Mouse (Mus musculus) kidney, embryonic 14.5 days (tissue): ENCODE measurements at regions not wholly inside any gene's neighbourhood (a gene's known extent, or its start where the extent isn't known, plus 50 kb on each side); places are given as distances from the start of the nearest gene placed in this dataset.

ENCODE experiments used
- ATAC-seq: fragments of 200-750 bp; cut with Nextera tagmentation; 2 replicates; pipeline ENCODE4 v1.8.0; 2017; ENCODE audit warnings: moderate number of reproducible peaks, mild to moderate bottlenecking, moderate TSS enrichment, moderate library complexity; ENCODE audit not compliant: low FRiP score, low TSS enrichment
- H3K27ac ChIP-seq: fragments of 300-500 bp; sonication (generic); 2 replicates; pipeline ENCODE4 v1.5.1; 2014; ENCODE audit warnings: low read depth, mild to moderate bottlenecking, low read length, moderate library complexity, mixed read lengths
- H3K27me3 ChIP-seq: fragments of 300-500 bp; sonication (generic); 2 replicates; pipeline ENCODE4 v1.6.1; 2014; ENCODE audit warnings: mild to moderate bottlenecking, low read length; ENCODE audit not compliant: control insufficient read depth, insufficient read depth
- H3K36me3 ChIP-seq: fragments of 300-500 bp; sonication (generic); 2 replicates; pipeline ENCODE4 v1.6.1; 2014; ENCODE audit warnings: low read length, mixed read lengths; ENCODE audit not compliant: control insufficient read depth, insufficient read depth
- H3K4me1 ChIP-seq: fragments of 300-500 bp; sonication (generic); 2 replicates; pipeline ENCODE4 v1.6.1; 2014; ENCODE audit warnings: low read length, mixed read lengths; ENCODE audit not compliant: control insufficient read depth, insufficient read depth
- H3K4me2 ChIP-seq: fragments of 300-500 bp; sonication (generic); replicated peaks from 2 replicates; pipeline ENCODE4 v1.6.1; 2014; ENCODE audit warnings: low read depth, mild to moderate bottlenecking, low read length
- H3K4me3 ChIP-seq: fragments of 300-500 bp; sonication (generic); 2 replicates; pipeline ENCODE4 v1.5.1; 2014; ENCODE audit warnings: mild to moderate bottlenecking, low read length
- H3K9ac ChIP-seq: fragments of 300-500 bp; sonication (generic); 2 replicates; pipeline ENCODE4 v1.6.1; 2014; ENCODE audit warnings: low read depth, mild to moderate bottlenecking, low read length, moderate library complexity
- H3K9me3 ChIP-seq: fragments of 300-500 bp; sonication (generic); 2 replicates; pipeline ENCODE4 v1.6.1; 2016; ENCODE audit warnings: low read length; ENCODE audit not compliant: control insufficient read depth
- WGBS: fragments of 180-500 bp; shearing (Covaris S2); extraction: QIAGEN DNeasy Blood & Tissue Kit; methylation state at CpG from one replicate; pipeline ENCODE4 v1.1.7; 2014; 5-methylcytosine and 5-hydroxymethylcytosine counted together

DNA sequence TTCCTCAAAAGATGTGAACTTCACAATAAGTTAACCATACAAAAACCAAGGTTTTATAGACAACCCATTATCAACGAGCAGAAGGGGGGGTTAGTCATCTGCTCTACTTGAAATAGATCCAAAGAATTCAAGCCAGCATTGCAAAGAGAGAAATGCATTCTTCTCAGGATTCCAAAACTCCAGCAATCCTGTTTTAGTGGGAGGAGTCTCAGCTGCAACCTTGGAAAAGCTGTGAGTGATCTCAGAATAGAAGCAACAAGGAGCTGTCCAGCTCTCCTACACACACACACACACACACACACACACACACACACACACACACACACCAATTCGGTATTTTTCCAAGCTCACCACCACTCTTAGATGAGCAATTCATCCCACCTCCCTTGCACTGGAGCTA, 149.0 kb upstream of the BC052040 start:
- no peaks in the 10 kb centered on the region for H3K36me3 ChIP-seq
- 0 out of 2 replicates have a peak overlapping the region, but pooled peaks have one; percentile 14 for H3K27ac ChIP-seq
- no peak overlapping the region for H3K4me3 ChIP-seq
- 43% methylated on average over 2 of the region's 2 CpGs for WGBS
- peak; percentile 62; the same call in 1 of the 2 replicates for ATAC-seq
- no peaks in the 10 kb centered on the region for H3K27me3 ChIP-seq
- no peaks in the 10 kb centered on the region for H3K4me1 ChIP-seq
- H3K4me2 ChIP-seq: no peak overlapping the region
- H3K9ac ChIP-seq: no peak overlapping the region
- no peaks in the 10 kb centered on the region for H3K9me3 ChIP-seq

DNA sequence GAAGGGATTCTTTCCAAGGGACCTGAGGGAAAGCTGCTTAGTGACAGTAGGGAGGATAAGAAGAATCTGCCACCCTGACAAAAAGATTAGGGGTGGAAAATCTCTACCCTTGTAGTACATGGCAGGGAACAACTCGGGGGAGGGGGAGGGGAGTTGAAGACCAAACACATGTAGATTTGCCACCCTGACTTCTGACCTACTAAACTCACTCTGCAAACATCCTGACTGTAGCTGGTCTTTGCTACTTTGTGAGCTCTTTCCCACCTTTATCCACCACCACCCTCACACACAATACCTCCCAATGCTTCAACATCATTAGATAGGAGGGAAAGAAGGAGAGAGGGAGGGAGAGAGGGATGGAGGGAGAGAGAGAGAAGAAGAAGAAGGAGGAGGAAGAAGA, 140.4 kb upstream of the BC052040 start:
- H3K4me3 ChIP-seq: no peak overlapping the region
- ATAC-seq: no peak
- no peak overlapping the region for H3K27ac ChIP-seq
- no peaks in the 10 kb centered on the region for H3K27me3 ChIP-seq
- no peak overlapping the region for H3K9ac ChIP-seq
- H3K9me3 ChIP-seq: no peaks in the 10 kb centered on the region
- 40% methylated on average over 1 of the region's 1 CpGs for WGBS
- no peak overlapping the region for H3K4me2 ChIP-seq
- no peaks in the 10 kb centered on the region for H3K4me1 ChIP-seq
- no peaks in the 10 kb centered on the region for H3K36me3 ChIP-seq

DNA sequence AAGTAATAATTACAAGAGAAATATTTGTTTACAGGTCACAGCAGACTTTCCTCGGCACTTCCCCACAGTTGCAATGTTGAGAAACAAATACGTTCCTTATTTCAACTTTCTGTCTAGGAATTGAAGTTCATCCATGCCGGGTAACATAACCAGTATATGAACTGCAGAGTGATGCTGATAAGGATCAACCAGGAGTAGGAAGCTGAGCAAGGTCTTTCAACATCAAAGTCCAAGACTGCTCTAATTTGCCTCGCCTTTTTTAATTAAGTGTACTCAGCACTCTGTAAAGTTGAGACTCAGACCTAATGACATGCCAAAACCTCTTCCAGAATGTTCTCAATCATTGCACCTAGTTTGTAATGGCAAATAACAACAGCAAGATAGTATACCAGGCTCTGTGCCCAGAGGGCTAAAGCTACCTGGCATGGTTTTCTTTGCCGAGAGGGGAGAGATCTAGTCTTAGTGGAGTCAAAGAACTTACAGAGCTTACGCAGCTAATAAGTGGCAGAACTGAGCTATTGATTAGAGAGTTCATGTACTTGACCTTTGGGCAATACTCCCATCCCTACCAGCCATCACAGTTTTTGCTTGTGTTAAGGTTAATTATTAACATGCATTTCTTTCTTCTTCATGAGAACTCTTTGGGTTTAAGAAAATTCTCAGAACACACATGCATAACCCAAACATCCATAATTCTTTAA, 131.6 kb upstream of the BC052040 start:
- Histone ChIP-seq H3K27me3 (no peaks in the 10 kb centered on the region), H3K36me3 (no peaks in the 10 kb centered on the region), H3K9ac (no peak overlapping the region), H3K4me1 (no peaks in the 10 kb centered on the region; the same call in 1 of the 2 replicates), H3K4me3 (no peak overlapping the region), H3K4me2 (no peak overlapping the region), H3K9me3 (no peaks in the 10 kb centered on the region), H3K27ac (no peak overlapping the region)
- no peak for ATAC-seq
- WGBS: 75% methylated on average over 6 of the region's 6 CpGs

DNA sequence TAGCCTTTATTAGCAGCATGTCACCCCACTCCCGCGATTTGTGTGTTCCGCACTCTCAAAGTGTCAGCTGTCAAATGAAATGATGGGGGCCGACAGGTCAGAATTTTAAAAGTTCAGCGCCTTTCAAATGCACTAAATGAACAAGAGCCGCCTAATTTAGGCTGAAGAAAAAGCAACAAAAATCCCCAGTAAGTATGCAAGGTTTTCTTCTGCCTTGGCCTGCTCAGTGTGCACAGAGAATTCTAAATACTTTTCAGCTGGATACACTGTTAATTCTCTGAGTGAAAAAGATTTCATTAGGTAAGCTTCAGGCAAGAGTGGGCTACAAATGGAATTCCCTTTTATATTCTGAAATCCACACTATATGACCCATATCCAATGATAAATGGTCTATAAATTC, 125.9 kb upstream of the BC052040 start:
- WGBS: 51% methylated on average over 6 of the region's 6 CpGs

GRCm38 (mm10) chr2:115456372-115457022, 125.0 kb upstream of the BC052040 start:
- Histone ChIP-seq H3K27me3 (no peaks in the 10 kb centered on the region), H3K4me1 (no peaks in the 10 kb centered on the region; the same call in 1 of the 2 replicates), H3K9ac (no peak overlapping the region), H3K9me3 (no peaks in the 10 kb centered on the region), H3K4me3 (no peak overlapping the region), H3K4me2 (no peak overlapping the region), H3K36me3 (no peaks in the 10 kb centered on the region), H3K27ac (no peak overlapping the region)
- ATAC-seq: no peak
- WGBS: 74% methylated on average over 5 of the region's 5 CpGs

More for the DNA sequence above, 125.9 kb upstream of the BC052040 start:
- Histone ChIP-seq H3K4me1 (no peaks in the 10 kb centered on the region; the same call in 1 of the 2 replicates), H3K9ac (no peak overlapping the region), H3K36me3 (no peaks in the 10 kb centered on the region), H3K4me3 (no peak overlapping the region), H3K9me3 (no peaks in the 10 kb centered on the region), H3K27me3 (no peaks in the 10 kb centered on the region), H3K4me2 (no peak overlapping the region), H3K27ac (no peak overlapping the region)
- ATAC-seq: no peak

GRCm38 (mm10) chr2:115460028-115460881, 121.3 kb upstream of the BC052040 start:
- no peaks in the 10 kb centered on the region for H3K27me3 ChIP-seq
- H3K4me3 ChIP-seq: no peak overlapping the region
- ATAC-seq: no peak
- H3K9ac ChIP-seq: no peak overlapping the region
- H3K9me3 ChIP-seq: no peaks in the 10 kb centered on the region; the same call in 1 of the 2 replicates
- no peaks in the 10 kb centered on the region for H3K36me3 ChIP-seq
- no peaks in the 10 kb centered on the region for H3K4me1 ChIP-seq
- H3K27ac ChIP-seq: no peak overlapping the region
- 83% methylated on average over 5 of the region's 5 CpGs for WGBS
- no peak overlapping the region for H3K4me2 ChIP-seq

- Histone ChIP-seq H3K9me3 (no peaks in the 10 kb centered on the region; the same call in 1 of the 2 replicates), H3K4me1 (no peaks in the 10 kb centered on the region), H3K4me2 (no peak overlapping the region), H3K4me3 (no peak overlapping the region), H3K36me3 (no peaks in the 10 kb centered on the region), H3K9ac (no peak overlapping the region), H3K27me3 (no peaks in the 10 kb centered on the region), H3K27ac (no peak overlapping the region)
- ATAC-seq: no peak
- WGBS: 92% methylated on average over 1 of the region's 1 CpGs
These were observed 120.7 kb upstream of the BC052040 start for GRCm38 (mm10) chr2:115460882-115461151.

DNA sequence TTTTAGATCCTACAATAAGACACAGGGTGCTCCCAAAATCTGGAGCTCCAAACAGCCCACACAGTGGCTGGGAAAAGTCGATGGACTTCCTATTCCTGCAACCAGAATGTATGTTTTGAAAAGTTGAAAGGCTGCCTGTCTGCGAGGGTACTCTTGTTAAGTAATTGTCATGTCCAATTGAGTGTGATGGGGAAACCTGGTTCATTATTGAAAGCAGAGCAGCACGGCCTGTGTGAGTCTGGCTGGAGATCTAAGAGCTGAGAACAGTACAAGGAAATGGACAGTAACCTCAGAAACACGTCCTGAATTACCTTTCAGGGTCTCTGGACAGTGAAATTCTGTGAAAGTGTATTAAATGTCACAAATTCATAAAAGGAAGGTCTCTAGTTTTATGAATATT, 115.3 kb upstream of the BC052040 start:
- 61% methylated on average over 4 of the region's 4 CpGs for WGBS
- no peak overlapping the region for H3K27ac ChIP-seq
- no peak overlapping the region for H3K4me2 ChIP-seq
- no peaks in the 10 kb centered on the region for H3K27me3 ChIP-seq
- no peaks in the 10 kb centered on the region for H3K4me1 ChIP-seq
- ATAC-seq: no peak
- H3K36me3 ChIP-seq: no peaks in the 10 kb centered on the region
- no peak overlapping the region for H3K9ac ChIP-seq
- H3K4me3 ChIP-seq: no peak overlapping the region
- H3K9me3 ChIP-seq: no peaks in the 10 kb centered on the region; the same call in 1 of the 2 replicates
